Mouse (Mus musculus) retina, embryonic 14.5 days (tissue): Measurements from ENCODE around the gene Pygl.
"Not testable (repeated sequence)": the region's sequence is repeated elsewhere in the genome, so short reads cannot be mapped to it uniquely, and the experiment has no call there.

Experiments used
- DNase-seq: peaks from one replicate; pipeline ENCODE4 v3.0.0-alpha.2; 2015; ENCODE audit warnings: low spot score

Pygl gene

GRCm38 (mm10) chr12:70227121-70227932 is 4.0 kb downstream of the Pygl start:
- DNase-seq: peak; percentile 50

GRCm38 (mm10) chr12:70226655-70227054 is 4.6 kb downstream of the Pygl start:
- DNase-seq: no peak

DNA sequence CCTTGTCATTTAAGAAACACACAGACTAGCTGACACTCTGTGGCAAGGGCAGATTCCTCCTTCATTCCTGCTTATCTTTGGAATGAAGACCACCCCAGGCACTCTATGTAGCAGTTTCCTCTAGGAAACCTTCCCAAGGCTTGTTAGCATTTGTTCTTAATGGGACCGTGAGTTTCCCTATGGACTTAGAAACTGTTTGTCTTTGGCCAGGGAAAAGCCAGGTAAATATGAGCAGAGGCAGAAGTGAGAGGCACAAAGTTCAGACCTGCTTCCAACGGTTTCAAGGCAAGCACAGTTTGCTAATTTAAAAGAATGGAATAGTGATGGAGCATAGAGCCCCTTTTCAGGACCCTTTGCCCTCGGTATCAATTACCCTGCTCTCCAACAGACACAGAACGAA is 8.0 kb downstream of the Pygl start:
- no peak for DNase-seq

DNA sequence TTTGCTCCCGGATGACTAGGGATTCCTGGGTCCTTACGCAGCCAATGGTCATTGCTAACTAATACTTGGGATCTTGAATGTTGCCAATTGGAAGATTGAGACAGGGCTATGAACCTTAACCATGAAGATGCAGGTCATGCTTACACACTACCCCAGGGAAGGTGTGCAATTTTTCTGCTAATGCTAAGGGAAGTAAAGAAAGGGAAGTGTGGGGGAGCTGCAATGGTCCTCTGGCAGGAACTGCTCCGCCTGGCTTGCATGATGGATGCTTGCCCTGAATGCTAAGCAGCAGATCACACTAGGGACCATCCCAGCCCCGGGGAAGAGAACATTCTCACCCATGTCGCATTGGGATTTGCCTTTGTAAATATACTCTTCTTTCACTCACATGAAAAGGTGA is 9.9 kb downstream of the Pygl start:
- no peak for DNase-seq

GRCm38 (mm10) chr12:70218795-70219540 is 12.3 kb downstream of the Pygl start:
- no peak for DNase-seq

DNA sequence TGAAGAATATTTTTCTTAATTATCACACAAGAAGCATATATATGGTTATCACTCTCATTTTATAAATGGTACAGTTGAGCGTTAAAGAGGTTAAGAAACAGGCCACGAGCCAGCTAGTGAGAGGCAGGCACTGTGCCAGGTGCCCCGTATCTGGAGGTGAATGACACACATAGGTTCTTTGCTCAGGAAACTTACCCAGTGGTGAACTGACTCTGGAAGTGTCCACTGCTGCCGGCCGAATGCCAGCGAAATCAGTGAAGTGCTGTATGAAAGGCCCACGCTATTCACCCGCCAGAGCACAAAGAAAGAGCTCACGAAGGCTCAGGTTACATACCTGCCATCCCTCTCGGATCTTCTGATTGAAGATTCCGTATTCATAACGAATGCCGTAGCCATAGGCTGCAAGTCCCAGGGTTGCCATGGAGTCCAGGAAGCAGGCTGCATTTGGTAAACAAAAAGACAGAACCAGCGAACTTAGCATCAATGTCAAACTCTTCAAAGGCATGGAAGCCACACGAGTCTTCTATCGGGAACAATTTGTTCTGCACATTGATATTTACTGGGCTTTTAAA is 15.0 kb downstream of the Pygl start:
- no peak for DNase-seq

GRCm38 (mm10) chr12:70214281-70214680 is 17.0 kb downstream of the Pygl start:
- DNase-seq: no peak

DNA sequence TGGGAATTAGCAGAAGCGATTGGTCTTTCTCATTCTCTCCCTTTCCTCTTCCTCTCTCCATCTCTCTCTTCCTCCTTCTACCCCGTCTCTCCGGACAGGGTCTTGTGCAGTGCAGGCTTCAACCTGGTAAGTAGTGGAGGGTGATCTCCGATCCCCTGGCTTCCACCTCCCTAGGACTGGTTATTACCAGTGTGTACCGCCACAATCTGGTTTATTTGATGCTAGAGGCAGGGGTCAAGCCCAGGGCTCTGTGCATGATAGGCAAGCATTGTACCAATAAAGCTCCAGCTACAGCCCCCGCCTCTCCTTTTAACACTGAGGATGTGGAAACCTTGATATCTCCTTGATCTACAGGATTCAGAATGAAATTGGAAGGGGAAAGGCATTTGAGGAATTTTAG is 17.7 kb downstream of the Pygl start:
- no peak for DNase-seq

GRCm38 (mm10) chr12:70212501-70212900 is 18.8 kb downstream of the Pygl start:
- no peak for DNase-seq

GRCm38 (mm10) chr12:70208214-70208613 is 23.1 kb downstream of the Pygl start:
- DNase-seq: no peak

GRCm38 (mm10) chr12:70204433-70204832 is 26.9 kb downstream of the Pygl start:
- DNase-seq: no peak

DNA sequence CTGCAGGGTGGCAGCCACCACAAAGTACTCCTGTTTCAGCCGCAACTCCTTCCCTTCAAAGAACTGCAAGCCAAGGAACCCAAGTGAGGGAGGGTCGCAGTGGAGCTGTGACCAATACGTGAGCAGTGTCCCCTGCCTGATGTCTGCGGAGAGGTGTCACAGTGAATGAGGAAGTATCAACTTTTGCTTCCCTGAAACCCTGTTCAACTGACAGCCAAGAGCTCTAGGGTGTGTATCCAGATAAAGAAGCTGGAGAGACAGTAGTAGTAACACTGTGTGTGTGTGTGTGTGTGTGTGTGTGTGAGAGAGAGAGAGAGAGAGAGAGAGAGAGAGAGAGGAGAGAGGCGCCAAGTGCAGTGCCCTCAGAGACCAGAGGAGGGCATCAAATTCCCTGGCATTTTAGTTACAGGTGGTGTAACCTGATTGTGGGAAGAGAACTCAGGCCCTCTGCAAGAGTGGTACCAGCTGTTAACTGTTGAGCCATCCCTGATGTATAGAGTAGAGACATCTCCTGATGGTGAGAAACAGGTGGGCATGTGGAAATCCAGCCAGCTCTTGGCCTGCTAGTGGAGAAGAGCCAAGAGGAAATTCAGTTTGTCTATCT is 29.3 kb downstream of the Pygl start:
- no peak for DNase-seq

- no peak for DNase-seq
These were observed 34.9 kb downstream of the Pygl start for GRCm38 (mm10) chr12:70196341-70196740.

GRCm38 (mm10) chr12:70195426-70195825 is 35.9 kb downstream of the Pygl start:
- DNase-seq: no peak

DNA sequence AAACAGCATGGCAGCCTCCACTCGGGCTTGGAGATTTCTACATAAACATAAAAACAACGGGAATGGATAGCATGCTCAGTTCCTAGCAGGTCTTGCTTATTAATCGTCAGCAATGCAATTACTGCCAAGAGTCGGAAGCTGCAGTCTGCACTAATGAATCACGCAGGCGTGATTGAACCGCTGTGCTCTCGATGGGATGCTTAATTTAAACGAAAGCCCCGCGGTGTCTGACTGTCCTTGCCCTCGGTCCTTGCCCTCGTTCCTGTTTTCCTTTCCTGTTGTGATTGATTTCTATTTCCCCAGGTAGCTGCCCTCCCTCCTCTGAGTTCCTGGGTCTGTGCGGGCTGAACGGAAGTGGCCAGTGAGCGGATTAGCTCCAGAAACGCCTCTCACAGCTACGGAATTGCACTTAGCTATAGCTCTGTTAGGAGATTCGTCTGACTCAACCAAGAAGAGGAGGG is 39.0 kb downstream of the Pygl start:
- peak; percentile 61 for DNase-seq

GRCm38 (mm10) chr12:70184173-70184783 is 47.0 kb downstream of the Pygl start:
- DNase-seq: no peak

GRCm38 (mm10) chr12:70183507-70183906 is 47.8 kb downstream of the Pygl start:
- not testable (repeated sequence) for DNase-seq

DNA sequence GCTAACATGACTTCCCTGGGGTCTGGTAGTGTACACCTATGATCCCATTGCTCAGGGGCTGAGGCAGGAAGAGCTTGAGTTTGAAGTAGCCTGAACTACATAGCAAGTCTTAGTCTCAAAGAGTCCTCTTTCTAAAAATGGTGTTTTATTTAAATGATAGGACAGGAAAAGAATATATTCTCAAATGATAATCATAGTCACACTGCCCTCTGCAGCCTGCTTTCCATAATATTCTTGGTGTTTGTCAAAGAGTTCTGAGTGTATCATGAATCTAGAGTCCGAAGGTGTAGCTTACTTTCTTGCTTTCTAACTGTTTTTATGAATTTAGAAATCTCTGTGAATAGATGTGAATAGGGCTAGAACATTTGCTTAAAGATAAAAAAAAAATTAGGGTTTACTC is 61.3 kb downstream of the Pygl start:
- no peak for DNase-seq

GRCm38 (mm10) chr12:70167950-70168349 is 63.3 kb downstream of the Pygl start:
- DNase-seq: no peak

- DNase-seq: no peak
These were observed 66.5 kb downstream of the Pygl start for GRCm38 (mm10) chr12:70164741-70165140.

DNA sequence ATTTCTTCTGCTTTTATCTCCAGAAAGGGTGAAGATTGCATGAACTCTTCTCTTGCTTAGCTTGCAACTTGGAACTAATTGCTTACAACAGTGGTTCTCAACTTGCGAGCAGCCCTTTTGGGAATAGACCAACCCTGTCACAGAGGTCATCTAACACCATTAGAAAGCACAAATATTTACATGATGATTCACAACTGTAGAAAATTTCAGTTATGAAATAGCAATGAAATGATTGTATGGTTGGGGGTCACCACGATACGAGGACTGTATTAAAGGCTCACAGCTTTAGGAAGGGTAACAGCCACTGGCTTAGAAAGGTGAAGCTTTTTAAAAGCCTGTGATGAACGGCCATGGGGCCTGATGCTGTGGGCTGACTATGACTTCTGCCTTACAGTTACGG is 70.2 kb downstream of the Pygl start:
- no peak for DNase-seq
